Mouse (Mus musculus): ENCODE results near the gene Npw.
"Not testable (repeated sequence)": the region's sequence is repeated elsewhere in the genome, so short reads cannot be mapped to it uniquely, and the experiment has no call there.

The Npw gene

DNA sequence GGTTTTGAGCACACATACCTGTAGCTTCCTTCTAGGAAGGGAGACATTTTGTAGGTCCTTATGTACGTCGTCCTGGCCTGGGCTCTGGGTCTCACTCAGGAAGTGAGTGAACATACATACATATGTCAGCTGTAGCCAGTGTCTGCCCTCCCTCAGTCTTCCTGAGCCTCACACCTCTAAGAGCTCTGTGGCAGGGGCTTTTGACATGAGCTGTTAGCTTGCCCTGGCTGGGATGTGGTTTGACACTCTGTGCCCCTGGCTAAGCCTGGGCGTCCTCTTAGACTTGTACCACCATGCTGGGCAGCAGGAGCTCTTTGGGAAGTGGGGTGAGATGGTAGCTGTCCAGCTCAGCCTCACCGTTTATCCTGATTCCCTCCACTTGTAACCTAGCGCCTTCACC lies 13.1 kb upstream of the Npw start:
- DNase-seq (ENCODE audit: low read depth, low spot score): no peak

DNA sequence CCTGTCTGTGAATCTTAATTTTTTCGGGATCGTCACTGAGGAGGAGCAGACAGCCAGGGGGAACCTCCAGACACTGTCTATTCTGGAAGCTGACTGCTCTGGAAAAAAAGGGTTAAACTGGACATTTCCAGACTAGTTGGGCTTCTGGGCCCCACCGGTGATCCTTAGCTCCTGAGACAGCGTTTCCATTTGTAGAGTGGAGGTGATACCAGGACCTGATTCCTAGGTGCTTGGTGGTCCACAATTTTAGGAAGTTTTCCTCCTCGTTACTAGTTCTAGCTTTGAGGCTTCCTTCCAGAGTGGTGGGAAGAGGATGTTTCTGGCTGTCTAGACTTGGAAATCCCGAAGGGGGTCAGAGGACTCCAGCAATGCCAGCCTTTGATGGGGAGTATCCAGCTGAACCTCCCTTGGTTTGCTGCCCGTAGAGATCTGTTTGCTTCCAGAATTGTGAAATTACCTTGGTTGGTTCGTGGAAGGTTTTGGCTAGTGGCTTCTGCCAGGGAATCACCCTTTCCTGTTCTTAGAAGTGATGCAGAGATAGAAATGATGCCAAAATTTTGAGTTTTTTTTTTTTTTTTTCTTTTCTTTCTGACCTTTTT lies 12.1 kb upstream of the Npw start:
- DNase-seq (ENCODE audit: low read depth, low spot score): peak; percentile 42

DNA sequence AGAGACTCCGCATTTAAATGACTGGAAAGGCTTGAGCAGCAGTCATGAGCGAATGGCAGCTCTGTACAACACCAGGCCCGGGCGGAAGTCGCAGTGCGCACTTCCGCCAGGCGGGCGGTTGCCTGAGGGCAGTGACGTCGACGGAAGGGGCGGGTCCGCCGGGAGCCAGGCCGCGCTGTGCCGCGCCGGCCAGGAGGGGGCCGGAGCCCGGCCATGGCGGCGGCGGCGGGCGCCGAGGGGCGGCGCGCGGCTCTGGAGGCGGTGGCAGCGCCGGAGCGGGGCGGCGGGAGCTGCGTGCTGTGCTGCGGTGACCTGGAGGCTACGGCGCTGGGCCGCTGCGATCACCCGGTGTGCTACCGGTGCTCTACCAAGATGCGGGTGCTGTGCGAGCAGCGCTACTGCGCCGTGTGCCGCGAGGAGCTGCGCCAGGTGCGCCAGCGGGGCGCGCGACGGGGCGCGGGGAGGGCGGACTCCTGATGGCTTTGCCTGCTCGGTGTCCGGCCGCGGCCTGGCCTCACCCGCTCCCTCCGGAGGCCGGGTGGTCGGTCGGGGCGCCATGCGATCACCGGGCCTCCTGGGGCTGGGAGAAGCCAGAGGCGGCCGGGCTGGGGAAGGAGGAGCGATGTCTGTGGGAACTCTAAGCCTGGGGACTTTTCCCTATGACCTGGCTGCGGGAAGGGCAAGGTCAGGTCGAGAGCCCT lies 11.4 kb upstream of the Npw start, which contains the start of gene Zfp598:
Gene Zfp598 (plus strand): TSS at position 143 of the 701 bp plus-strand sequence.
- peak; percentile 89 for DNase-seq (ENCODE audit: low read depth, low spot score)

GRCm38 (mm10) chr17:24669214-24669544 lies 10.9 kb upstream of the Npw start:
- DNase-seq (ENCODE audit: low read depth, low spot score): not testable (repeated sequence)

GRCm38 (mm10) chr17:24667416-24667815 lies 9.2 kb upstream of the Npw start:
- peak; percentile 86 for DNase-seq (ENCODE audit: low read depth, low spot score)

DNA sequence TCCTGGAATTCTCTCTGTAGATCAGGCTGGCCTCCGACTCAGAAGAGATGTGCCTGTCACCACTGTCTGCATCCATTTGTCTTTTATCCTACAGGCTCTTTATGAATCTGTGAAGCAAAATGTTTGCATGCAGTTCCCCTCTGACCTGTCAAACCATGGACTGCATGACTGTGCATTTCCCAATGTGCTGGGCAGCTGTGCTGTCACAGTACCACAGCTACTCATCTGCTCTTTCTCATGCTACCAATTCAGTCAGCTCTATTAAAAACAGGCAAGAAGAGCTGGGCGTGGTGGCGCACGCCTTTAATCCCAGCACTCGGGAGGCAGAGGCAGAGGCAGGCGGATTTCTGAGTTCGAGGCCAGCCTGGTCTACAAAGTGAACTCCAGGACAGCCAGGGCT lies 8.8 kb upstream of the Npw start:
- DNase-seq (ENCODE audit: low read depth, low spot score): not testable (repeated sequence)

GRCm38 (mm10) chr17:24654969-24655368 lies 3.3 kb downstream of the Npw start:
- no peak for DNase-seq (ENCODE audit: low read depth, low spot score)

DNA sequence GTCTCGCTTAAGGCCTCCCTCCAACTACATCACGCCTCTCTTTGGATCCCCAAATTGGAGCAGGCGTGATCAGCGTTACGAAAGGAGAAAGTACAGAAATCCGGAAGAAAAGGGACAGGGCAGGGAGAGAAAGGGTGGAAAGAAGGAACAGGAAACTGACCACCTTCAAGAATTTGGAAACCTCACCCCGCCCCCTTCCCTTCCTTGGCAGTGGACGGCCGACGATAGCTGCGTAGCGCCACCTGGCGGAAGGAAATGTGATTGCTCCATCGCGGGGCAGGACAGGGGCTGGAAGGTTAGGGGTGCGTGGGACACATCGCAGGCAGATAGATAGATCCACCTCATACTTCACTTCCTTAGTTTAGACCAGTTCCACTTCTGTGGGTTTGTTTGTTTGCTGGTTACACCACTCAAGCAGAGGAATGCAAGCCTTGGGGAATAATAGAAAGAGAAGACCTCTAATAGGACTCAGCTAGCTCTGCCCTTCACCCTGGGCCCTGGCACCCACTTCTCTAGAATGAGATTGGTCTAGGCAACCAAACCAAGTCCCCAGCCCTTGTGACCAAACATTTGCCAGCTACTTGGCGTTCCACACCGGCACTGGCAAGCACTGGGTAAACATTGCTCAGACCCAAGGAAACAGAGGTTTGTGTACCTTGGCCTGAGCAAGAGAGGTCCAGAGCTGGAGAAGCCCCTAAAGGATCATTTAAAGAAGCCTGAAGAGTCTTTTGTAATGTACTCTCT lies 4.1 kb downstream of the Npw start:
- DNase-seq (ENCODE audit: low read depth, low spot score): peak; percentile 74

DNA sequence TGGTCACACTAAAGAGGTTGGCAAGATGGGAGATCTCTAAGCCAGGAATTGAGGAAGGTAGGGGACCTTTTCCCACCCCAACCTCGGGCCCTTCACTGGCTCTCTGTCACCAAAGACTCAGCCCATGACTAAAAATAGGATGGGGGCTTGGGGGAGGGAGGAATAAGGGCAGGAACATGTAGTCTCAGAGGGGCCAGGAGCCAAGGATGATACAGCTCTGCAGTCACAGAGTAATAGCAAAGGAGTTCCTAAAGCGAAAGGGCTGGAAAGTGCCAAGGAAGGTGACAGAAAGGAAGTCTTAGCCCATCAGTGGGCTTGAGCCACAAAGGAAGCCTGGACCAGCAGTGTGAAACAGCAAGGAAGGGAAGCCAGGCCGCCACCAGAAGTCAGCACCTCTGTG lies 6.4 kb downstream of the Npw start:
- DNase-seq (ENCODE audit: low read depth, low spot score): no peak

DNA sequence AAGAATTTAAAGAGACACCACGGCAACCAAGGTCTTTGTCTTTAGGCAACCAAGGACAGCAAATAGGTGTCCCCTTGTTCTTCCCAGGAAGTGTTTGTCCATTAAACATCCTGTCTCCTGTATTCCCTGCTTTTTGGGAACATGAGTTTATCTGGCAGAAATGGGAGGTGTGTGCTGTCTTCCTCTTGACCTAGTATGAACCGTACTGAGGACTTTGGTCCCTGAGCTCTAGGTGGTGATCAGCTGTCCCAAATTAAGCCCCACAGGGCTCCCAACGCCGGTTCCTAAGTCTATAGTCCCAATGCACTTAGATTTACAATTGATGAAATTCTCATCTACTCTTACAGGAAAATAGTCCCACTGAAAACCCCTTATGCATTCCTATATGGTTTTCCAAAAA lies 7.5 kb downstream of the Npw start:
- no peak for DNase-seq (ENCODE audit: low read depth, low spot score)

DNA sequence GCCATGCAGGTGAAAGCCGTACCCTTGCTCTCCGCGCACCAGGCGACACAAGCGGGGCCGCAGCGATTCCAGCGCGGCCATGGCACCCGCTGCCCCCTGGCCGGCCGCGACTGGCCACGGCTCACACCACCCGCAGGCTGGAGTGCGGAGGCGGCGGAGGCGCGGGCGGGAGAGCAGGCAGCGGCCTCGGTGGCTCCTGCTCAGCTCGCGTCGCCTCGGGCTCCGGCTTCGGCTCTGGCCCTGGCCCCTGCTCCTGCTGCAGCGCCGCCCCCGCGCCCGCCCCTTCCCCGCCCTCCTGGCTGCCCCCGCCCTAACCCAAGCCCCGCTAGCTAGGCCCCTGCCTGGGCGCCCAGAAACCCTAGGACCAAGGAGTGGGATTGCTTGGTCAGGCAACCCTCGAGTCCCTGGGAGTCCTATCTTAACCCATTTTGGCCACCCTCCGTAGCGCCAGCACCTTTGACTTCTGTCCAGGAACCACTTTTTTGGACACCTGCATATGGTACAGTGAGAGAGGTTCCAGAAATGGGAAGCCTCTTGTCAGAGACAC lies 8.1 kb downstream of the Npw start, which contains the start of gene Slc9a3r2:
Gene Slc9a3r2 (minus strand): TSS at position 258 of the 547 bp plus-strand sequence.
- peak; percentile 25 for DNase-seq (ENCODE audit: low read depth, low spot score)

DNA sequence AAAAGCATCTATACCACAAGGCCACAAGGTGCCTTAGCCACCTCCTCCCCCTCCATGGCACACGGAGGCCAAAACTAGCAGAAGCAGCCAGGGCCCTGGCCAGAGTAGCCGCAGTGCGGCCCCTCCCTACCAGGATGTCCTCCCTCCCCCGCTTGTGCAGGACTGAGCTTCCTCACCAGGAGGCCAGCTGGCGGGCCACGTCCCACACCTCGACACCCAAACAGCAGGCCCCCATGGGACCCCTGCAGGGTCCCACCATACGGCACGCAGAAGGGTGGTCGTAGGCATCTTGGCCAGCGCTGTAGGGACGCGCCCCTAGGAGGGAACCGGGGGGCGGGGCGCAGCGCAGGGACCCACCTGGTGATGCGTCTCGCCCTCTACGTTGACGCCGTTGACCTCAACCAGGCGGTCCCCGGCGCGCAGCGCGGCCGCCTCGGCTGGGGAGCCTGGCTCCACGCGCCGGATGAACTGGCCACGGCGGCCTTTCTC lies 8.6 kb downstream of the Npw start:
- peak; percentile 58 for DNase-seq (ENCODE audit: low read depth, low spot score)

- peak; percentile 38 for DNase-seq (ENCODE audit: low read depth, low spot score)
Measured at GRCm38 (mm10) chr17:24648731-24649377, 9.4 kb downstream of the Npw start.

DNA sequence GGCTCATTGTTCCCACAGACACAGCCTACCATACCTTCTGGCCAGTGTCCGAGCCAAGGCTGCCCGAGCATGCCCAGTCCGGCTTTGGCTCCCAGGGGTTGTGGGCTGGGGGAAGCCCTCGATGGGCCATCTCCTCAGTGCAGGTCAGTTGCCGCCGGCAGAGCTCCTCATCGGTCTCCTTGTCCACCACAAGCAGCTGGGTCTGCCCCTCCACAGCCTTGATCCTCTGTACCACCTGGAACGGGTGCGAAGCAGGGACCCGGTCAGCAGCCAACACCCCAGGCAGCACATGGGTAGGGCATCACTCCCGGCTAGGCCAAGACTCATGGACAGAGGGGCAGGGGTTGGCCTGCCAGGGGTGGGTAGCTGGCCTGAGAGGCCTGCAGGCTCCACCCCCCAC lies 10.8 kb downstream of the Npw start:
- no peak for DNase-seq (ENCODE audit: low read depth, low spot score)

DNA sequence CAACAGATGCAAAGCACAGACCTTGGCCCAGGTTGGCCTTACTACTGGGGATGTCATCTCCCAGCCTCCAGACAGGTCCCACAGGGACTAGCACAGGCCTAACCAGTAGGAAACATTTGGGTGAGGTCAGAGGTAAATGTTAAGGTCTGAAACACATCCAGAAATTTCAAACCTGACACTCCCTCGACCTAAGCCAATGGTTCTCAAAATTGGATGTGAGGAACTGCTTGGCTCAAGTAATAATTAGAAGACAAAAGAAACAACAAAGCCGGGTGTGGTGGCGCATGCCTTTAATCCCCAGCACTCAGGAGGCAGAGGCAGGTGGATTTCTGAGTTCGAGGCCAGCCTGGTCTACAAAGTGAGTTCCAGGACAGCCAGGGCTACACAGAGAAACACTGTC lies 11.9 kb downstream of the Npw start:
- DNase-seq (ENCODE audit: low read depth, low spot score): no peak

DNA sequence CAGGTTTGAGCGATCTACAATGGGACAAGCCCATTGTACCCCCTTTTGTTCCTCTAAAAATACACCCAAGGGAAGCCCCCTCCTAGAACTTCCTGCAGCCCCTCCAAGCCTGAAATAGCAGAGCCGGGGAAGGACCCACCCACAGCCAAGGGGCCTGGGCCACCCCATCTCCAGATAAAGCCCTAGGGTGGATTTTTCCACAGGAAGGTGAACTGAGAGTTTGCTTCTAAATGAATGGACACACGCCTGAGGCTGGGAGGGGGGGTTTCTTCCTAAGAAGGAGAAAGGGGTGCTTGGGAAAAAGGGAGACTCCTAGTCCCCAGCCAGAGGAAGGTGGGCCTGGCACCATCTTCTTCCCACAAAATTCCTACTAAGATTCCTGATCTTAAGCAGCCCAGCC lies 12.3 kb downstream of the Npw start:
- no peak for DNase-seq (ENCODE audit: low read depth, low spot score)

DNA sequence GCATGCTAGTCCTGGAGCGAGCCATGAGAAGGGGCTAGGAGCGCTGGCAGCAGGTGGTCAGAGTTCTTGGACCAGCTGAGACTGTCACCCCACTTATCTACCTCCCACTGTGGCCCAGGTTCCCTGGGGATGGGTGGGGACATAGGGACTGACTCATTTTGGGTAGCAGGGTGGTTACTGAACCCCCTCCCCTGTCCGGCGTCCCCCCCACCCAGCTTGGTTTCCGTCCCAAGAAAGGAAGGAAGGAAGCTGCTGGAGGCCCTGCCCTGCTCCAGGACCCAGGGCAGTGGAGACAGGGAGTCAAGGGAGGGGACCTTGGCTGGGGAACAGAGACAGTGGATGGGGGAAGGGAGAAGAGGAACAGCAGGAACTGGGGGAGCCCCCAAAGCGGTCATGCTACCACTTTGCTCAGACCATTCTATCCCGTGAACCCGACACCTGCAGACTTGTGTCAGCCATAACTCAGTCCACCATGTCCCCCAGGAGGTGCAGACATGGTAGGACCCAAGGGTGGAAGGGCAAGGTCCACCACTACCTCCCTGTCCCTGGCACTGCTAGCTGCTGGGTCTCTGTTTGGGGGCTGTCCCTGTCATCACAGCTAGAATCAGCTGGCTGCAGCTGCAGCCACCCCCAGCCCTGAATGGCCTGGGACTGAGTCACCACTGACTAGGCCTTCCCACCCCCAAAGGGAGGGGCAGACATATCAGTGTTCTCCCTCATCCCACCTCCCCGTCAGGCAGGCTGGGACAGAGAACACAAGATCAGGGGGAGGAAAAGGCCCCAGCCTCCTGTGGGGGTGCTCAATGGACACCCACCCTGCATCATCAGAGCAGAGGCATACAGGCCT lies 13.2 kb downstream of the Npw start:
- DNase-seq (ENCODE audit: low read depth, low spot score): peak; percentile 54

DNA sequence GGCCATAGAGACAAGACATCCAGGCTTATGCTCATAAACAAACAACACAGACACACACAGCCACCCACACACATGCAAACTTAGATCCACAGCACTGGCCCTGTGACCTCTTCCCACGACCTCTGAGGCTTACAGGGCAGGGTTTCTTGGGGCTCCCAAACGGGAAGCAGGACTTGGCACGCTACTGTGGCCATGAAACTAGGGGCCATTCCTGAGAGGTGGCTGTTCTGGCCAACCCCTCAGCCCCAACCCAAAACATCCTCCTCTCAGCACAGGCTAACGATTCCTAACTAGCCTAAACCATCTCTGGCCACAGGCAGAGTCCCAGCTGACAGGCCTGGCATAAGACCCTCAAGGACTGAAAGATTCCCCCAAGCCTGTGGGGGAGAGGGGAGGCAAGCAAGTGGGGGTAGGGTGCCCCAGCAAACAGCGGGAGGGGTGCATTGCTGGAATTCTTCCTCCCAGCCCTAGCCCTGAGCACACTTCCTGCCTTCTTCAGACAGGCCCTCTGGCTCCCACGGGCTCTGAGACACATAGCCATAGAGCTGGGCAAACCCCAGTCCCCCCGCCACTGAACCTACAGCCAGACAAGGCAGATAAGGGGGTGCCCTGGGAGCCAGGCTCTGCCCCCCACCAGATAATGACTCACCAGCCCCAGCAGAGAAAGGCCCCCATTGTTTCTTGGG lies 14.1 kb downstream of the Npw start:
- DNase-seq (ENCODE audit: low read depth, low spot score): peak; percentile 47

DNA sequence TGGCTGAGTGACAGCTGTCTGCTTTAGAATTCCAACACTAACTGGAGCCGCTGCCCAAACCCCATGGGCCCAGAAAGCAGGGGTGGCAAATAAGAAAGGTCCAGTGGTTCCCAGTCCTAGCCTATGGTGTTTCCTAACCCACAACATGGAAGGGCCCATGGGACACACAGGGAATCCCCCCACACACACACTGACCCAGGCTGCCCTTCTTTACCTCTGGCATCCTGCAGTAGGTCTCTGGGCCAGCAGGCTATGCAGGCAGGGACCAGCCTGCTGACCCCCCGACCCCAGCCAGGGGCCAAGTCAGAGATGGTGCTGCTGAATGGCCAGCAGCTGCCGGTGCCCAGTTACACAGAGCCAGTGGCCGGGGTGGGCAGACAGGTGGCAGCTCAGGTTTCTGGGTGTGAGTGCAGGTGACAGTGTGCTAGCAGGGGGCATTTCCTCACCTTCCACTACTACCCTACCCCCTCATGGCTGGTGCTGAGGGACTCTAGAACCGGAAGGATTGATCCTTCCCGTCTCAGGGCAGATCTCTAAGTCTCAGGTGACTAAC lies 15.4 kb downstream of the Npw start:
- DNase-seq (ENCODE audit: low read depth, low spot score): no peak

DNA sequence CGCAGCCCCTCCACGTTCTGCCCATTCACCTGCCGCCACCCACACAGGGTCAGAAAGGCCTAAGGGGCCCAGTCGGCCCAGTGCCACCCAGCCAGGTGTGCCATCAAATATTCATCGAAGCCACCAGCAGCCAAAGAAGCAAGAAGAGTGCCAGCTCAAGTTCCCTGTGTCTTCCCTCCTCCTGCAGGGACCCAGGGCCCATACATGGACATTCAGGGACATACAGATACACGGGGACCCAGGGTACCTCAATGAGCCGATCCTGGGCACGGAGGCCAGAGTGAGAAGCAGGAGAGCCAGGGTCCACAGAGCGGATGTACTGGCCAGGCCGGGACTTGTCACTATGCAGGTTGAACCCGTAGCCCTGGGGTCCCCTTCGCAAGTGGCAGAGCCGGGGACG lies 16.3 kb downstream of the Npw start:
- DNase-seq (ENCODE audit: low read depth, low spot score): no peak

Measured in 3T3-L1 (cell line).